In the genomic region with DNA sequence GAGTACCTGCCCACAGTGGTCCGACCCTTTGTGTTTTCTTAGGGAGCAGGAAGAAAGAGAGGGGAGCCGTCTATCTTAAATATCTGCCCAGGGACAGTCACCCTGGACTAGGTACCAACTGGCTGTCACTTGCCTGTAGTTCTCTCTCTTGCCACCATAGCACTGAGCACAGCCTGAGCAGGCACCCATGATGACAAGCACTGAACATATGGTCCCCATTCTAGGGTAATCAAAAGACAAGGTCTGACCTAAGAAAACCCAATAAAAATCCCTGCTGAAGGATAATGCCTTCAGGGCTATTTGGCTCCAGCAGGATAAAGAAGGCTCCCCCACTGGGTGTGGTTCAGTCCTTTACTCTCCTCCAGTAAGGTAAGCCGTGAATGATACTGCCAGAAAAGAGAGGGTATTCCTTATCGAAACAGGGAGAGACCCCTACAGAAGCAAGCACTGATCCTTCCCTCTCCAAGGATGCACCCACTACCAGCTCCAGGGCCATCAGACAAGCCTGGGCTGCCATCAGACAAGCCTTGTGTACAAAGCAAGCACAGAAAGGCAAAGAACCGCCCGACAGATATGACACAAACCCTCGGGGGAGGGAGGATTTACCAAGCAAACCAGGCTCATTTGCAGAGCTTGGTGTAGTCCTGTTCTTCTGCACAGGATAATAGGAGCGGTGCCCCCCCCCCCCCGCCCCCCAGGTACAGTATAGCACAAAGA, we compare ENCODE assay signal across 10 mouse cellular contexts.
DNase-seq lines count a peak whose midpoint lies in the region; ATAC-seq and TF ChIP-seq lines count a peak whose summit lies in the region.
"Had no signal": no experiment of that assay in that cellular context is flagged by ENCODE, and none has a peak within 500 bp of the region (broad histone marks: within the 10 kb centered on the region; RNA-seq: fewer than 3 reads in every experiment).

No protein-coding gene starts in this region.

- DNase-seq in cerebellum, adult 9-10 months, result peak; percentile 74
- DNase-seq in cerebellum, postnatal 4 days (ENCODE audit: low spot score in 2 of 2), result no peak
- peak; percentile 44 for DNase-seq in layer of hippocampus, adult 9-11 months
- DNase-seq in layer of hippocampus, adult 11-12 months (ENCODE audit: low spot score), result no peak
- DNase-seq in forebrain, postnatal 0 days, result no peak
- DNase-seq in thymus, adult 18-20 months, result no peak
- no peak for DNase-seq in ovary, postnatal 14 days (ENCODE audit: low spot score)

- WGBS in forebrain, postnatal 0 days, result 59% methylated on average over 9 of the region's 9 CpGs
- 63% methylated on average over 9 of the region's 9 CpGs for WGBS in midbrain, embryonic 13.5 days

- no peaks in the 10 kb centered on the region for H3K27me3 ChIP-seq in forebrain, postnatal 0 days (ENCODE audit: insufficient read depth, low read length)
- H3K27me3 ChIP-seq in midbrain, embryonic 13.5 days, result no peaks in the 10 kb centered on the region
- H3K27me3 ChIP-seq: neural tube, embryonic 12.5 days had no signal

- peak; percentile 33; the same call in 1 of the 2 replicates for TF ChIP-seq CTCF in forebrain, postnatal 0 days (IDR thresholded peaks at IDR 0.05; ENCODE audit: low read depth)

- ATAC-seq in forebrain, postnatal 0 days, result peak; percentile 50; the same call in 1 of the 2 replicates
- ATAC-seq in midbrain, embryonic 13.5 days, result peak; percentile 65

- H3K9ac ChIP-seq in forebrain, postnatal 0 days, result no peak overlapping the region
- no peak overlapping the region for H3K9ac ChIP-seq in midbrain, embryonic 13.5 days (replicated peaks)
- H3K9ac ChIP-seq: neural tube, embryonic 12.5 days had no signal

- H3K4me1 ChIP-seq in forebrain, postnatal 0 days (ENCODE audit: insufficient read depth), result peaks cover 18% of the 10 kb centered on the region
- H3K4me1 ChIP-seq in midbrain, embryonic 13.5 days (replicated peaks), result peaks cover 43% of the 10 kb centered on the region

- no peak overlapping the region for H3K4me3 ChIP-seq in forebrain, postnatal 0 days (ENCODE audit: low read depth, low read length)
- H3K4me3 ChIP-seq in midbrain, embryonic 13.5 days (replicated peaks), result no peak overlapping the region
- H3K4me3 ChIP-seq: neural tube, embryonic 12.5 days had no signal

- H3K4me2 ChIP-seq in forebrain, postnatal 0 days (ENCODE audit: low read depth), result no peak overlapping the region
- no peak overlapping the region for H3K4me2 ChIP-seq in midbrain, embryonic 13.5 days (replicated peaks)
- H3K4me2 ChIP-seq: neural tube, embryonic 12.5 days had no signal

- H3K36me3 ChIP-seq in forebrain, postnatal 0 days (ENCODE audit: insufficient read depth), result no peaks in the 10 kb centered on the region
- H3K36me3 ChIP-seq in midbrain, embryonic 13.5 days, result no peaks in the 10 kb centered on the region
- H3K36me3 ChIP-seq: neural tube, embryonic 12.5 days had no signal

- no peaks in the 10 kb centered on the region for H3K9me3 ChIP-seq in forebrain, postnatal 0 days (ENCODE audit: low read length)
- H3K9me3 ChIP-seq in midbrain, embryonic 13.5 days, result no peaks in the 10 kb centered on the region
- H3K9me3 ChIP-seq: neural tube, embryonic 12.5 days had no signal

- H3K27ac ChIP-seq in forebrain, postnatal 0 days (ENCODE audit: low read depth, low read length), result no peak overlapping the region; the same call in 1 of the 2 replicates
- H3K27ac ChIP-seq in midbrain, embryonic 13.5 days, result peak overlapping the region; percentile 74
- H3K27ac ChIP-seq: kidney, postnatal 0 days; neural tube, embryonic 12.5 days had no signal

Comparison
In these comparisons a context has a peak if more than half of its experiments do, and no peak if none do; other contexts are left out.
1. DNase-seq: peak in cerebellum, adult 9-10 months (single experiment) and layer of hippocampus, adult 9-11 months (single experiment); none in cerebellum, postnatal 4 days (0 of 2), layer of hippocampus, adult 11-12 months (single experiment), forebrain, postnatal 0 days (single experiment), thymus, adult 18-20 months (0 of 2) and ovary, postnatal 14 days (single experiment).